Mouse (Mus musculus): Measurements from ENCODE around the gene Slmap. TPM values are rescaled to one million over a fixed set of nuclear protein-coding genes. Genes with fewer than 3 reads are reported as not detected.
A peak's percentile ranks its signal among the peaks of the same experiment; 100 is the strongest.
"Not testable (repeated sequence)": the region's sequence is repeated elsewhere in the genome, so short reads cannot be mapped to it uniquely, and the experiment has no call there.

Gene Slmap
- polyA plus RNA-seq, 1 experiment from 2014 or later, result 10.2 TPM

DNA sequence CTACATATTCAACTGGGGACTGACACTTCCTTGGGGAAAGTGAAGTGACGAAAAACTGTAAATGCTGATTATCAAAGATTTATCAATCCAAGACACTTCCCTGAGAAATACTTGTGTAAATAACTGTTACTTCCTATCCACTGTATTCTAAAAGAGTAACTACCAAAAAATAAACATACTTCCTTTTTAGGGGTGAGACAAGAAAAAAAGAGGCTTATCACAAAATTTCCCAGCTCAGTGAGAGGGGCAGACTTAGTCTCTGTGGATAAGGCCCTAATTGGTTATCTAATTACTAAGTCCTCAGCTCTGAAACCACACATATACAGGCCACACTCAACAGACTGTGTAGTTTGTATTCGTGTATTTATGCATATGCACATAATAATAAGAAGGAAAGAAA lies 97.0 kb downstream of the Slmap start:
- Histone ChIP-seq H3K4me2 (no peak overlapping the region), H3K27ac (no peak overlapping the region), H3K4me3 (replicated peaks) (no peak overlapping the region), H3K4me1 (replicated peaks) (peaks cover 3% of the 10 kb centered on the region; the same call in 1 of the 2 replicates), H3K27me3 (no peaks in the 10 kb centered on the region), H3K9ac (no peak overlapping the region), H3K36me3 (peaks cover 16% of the 10 kb centered on the region), H3K9me3 (replicated peaks) (no peaks in the 10 kb centered on the region)
- DNase-seq (no peak), ATAC-seq (ENCODE audit: low read depth) (no peak)
- 28% methylated on average over 2 of the region's 2 CpGs for WGBS (ENCODE audit: insufficient replicate concordance)

DNA sequence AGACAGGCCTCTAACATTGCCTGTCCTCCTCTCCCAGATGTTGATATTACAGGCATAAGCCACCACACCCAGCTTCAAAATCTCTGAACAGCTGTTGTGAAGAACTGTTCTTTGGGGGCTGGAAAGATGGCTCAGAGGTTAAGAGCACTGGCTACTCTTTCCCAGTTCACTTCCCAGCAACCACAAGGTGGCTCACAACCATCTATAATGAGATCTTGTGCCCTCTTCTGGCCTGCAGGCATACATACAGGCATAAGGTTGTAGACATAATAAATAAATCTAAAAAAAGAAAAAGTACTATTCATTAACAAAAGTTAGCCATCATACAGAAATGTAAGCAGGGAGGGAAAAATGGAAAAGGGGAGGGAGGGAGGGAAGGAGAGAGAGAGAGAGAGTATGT lies 98.4 kb downstream of the Slmap start:
- H3K27me3 ChIP-seq, result no peaks in the 10 kb centered on the region
- H3K4me2 ChIP-seq, result no peak overlapping the region
- DNase-seq, result no peak
- H3K4me1 ChIP-seq (replicated peaks), result peaks cover 3% of the 10 kb centered on the region; the same call in 1 of the 2 replicates
- H3K9me3 ChIP-seq (replicated peaks), result no peaks in the 10 kb centered on the region
- H3K36me3 ChIP-seq, result peaks cover 16% of the 10 kb centered on the region
- H3K27ac ChIP-seq, result no peak overlapping the region
- H3K9ac ChIP-seq, result no peak overlapping the region
- no peak overlapping the region for H3K4me3 ChIP-seq (replicated peaks)
- ATAC-seq (ENCODE audit: low read depth), result no peak

DNA sequence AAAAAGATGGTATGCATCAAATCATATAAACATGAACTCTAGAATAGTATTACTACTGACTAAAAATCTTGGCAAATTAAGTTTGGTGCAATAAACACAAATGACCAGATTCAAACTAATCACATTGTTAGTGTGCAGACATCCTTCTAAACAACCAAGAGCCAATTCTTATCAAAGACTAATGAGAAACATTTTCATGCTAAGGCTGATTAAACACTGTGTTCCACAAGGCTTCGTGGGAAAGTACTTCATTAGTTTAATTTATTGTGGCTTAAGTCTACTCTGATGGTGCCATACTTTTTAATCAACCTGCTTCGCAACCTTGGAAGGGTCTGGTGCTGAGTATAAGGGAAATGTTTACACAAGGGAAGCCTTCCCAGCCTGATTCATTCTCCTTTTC lies 102.4 kb downstream of the Slmap start:
- no peak overlapping the region for H3K27ac ChIP-seq
- no peak overlapping the region for H3K4me3 ChIP-seq (replicated peaks)
- DNase-seq (no peak), ATAC-seq (ENCODE audit: low read depth) (no peak)
- H3K36me3 ChIP-seq, result peaks cover 27% of the 10 kb centered on the region
- no peaks in the 10 kb centered on the region for H3K4me1 ChIP-seq (replicated peaks)
- no peaks in the 10 kb centered on the region for H3K27me3 ChIP-seq
- WGBS (ENCODE audit: insufficient replicate concordance), result 73% methylated on average over 2 of the region's 2 CpGs
- no peaks in the 10 kb centered on the region for H3K9me3 ChIP-seq (replicated peaks)
- H3K9ac ChIP-seq, result no peak overlapping the region
- no peak overlapping the region for H3K4me2 ChIP-seq

DNA sequence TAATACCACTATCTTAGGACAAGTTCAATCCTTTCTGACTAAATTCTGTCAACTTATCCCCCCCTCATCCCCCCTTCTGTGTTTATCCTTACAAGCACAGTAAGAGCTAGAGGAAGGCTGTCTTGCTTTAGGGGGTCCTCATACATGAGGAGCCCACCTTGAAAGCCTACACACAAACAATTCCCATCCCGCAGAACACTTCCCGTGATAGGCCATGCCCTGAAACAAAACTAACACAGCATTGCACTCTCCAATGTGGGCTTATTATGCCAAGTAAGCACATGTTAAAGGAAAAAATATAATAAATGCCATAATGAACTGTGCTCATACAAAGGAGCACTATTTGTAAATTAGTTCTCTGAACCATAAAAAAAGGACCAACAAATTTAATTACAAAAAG lies 102.8 kb downstream of the Slmap start:
- Histone ChIP-seq H3K4me2 (no peak overlapping the region), H3K36me3 (peaks cover 27% of the 10 kb centered on the region), H3K27me3 (no peaks in the 10 kb centered on the region), H3K9me3 (replicated peaks) (no peaks in the 10 kb centered on the region), H3K4me1 (replicated peaks) (no peaks in the 10 kb centered on the region), H3K4me3 (replicated peaks) (no peak overlapping the region), H3K27ac (no peak overlapping the region), H3K9ac (no peak overlapping the region)
- 81% methylated on average over 2 of the region's 2 CpGs for WGBS (ENCODE audit: insufficient replicate concordance)
- DNase-seq, result no peak
- ATAC-seq (ENCODE audit: low read depth), result no peak

DNA sequence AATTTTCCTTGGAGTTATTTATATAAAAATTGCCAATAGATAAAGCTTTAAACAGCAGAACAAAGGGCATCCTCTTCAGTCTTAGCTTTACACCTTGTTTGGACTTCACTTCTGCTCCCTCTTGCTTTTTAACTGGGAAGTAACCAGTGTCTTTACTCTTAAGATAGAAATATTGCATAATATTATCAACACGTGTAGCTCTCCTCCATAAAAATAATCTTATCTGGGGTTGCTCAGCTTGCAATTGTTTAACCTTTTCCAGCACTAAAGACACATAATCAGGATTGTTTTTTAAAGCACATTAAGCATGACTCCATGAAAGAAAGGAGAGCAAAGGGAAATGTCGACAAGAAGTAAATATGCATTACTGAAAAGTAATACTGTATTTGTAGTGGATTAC lies 114.5 kb downstream of the Slmap start:
- no peaks in the 10 kb centered on the region for H3K9me3 ChIP-seq (replicated peaks)
- no peaks in the 10 kb centered on the region for H3K4me1 ChIP-seq (replicated peaks)
- no peaks in the 10 kb centered on the region for H3K27me3 ChIP-seq
- no peak overlapping the region for H3K4me3 ChIP-seq (replicated peaks)
- H3K27ac ChIP-seq, result no peak overlapping the region
- peaks cover 53% of the 10 kb centered on the region for H3K36me3 ChIP-seq
- DNase-seq, result no peak
- no peak overlapping the region for H3K4me2 ChIP-seq
- no peak for ATAC-seq (ENCODE audit: low read depth)
- 49% methylated on average over 2 of the region's 2 CpGs for WGBS (ENCODE audit: insufficient replicate concordance)
- no peak overlapping the region for H3K9ac ChIP-seq

DNA sequence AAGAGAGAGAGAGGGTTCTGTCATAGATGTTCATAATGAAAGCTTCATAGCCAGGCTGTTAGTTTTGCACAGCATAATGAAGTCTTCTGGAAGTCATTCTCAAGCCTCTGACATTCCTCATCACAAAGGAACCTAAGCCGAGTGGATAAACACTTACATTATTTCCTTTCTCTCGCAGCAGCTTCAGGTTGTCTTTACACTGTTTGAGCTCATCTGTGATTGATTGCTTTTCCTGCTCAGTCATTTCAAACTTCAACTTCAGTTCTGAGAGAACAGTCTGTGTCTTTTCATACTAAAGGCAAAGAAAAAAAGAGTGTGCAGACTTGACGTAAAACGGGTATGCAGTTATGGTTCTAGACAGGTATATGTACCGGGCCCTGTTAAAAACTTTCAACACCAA lies 116.8 kb downstream of the Slmap start:
- H3K36me3 ChIP-seq, result peaks cover 53% of the 10 kb centered on the region
- no peak overlapping the region for H3K4me2 ChIP-seq
- no peak overlapping the region for H3K9ac ChIP-seq
- H3K4me3 ChIP-seq (replicated peaks), result no peak overlapping the region
- no peak for ATAC-seq (ENCODE audit: low read depth)
- no peaks in the 10 kb centered on the region for H3K27me3 ChIP-seq
- H3K9me3 ChIP-seq (replicated peaks), result no peaks in the 10 kb centered on the region
- DNase-seq, result no peak
- no peak overlapping the region for H3K27ac ChIP-seq
- WGBS (ENCODE audit: insufficient replicate concordance), result 86% methylated on average over 5 of the region's 5 CpGs
- H3K4me1 ChIP-seq (replicated peaks), result no peaks in the 10 kb centered on the region

DNA sequence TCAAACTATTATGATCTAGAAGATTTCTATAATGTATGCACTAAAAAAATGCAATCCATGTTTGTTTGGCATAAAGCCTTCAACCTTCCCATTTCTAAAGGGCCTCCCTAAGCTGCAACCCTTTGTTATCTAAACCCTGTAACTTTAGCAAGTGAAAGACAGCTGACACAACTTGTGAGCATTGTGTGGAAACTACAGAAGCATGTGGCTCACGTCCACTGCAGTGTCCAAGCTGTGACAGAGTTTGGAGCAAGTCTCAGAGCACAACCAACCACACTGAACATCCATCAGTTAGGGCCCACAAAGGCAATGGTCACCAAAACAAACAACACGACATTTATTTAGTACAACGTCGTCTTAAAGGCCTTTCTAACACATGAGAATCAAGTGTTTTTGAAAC lies 117.6 kb downstream of the Slmap start:
- Histone ChIP-seq H3K36me3 (peaks cover 45% of the 10 kb centered on the region), H3K27me3 (no peaks in the 10 kb centered on the region), H3K9ac (no peak overlapping the region), H3K9me3 (replicated peaks) (no peaks in the 10 kb centered on the region), H3K4me2 (no peak overlapping the region), H3K4me3 (replicated peaks) (no peak overlapping the region), H3K27ac (no peak overlapping the region), H3K4me1 (replicated peaks) (no peaks in the 10 kb centered on the region)
- 77% methylated on average over 4 of the region's 4 CpGs for WGBS (ENCODE audit: insufficient replicate concordance)
- DNase-seq, result no peak
- no peak for ATAC-seq (ENCODE audit: low read depth)

DNA sequence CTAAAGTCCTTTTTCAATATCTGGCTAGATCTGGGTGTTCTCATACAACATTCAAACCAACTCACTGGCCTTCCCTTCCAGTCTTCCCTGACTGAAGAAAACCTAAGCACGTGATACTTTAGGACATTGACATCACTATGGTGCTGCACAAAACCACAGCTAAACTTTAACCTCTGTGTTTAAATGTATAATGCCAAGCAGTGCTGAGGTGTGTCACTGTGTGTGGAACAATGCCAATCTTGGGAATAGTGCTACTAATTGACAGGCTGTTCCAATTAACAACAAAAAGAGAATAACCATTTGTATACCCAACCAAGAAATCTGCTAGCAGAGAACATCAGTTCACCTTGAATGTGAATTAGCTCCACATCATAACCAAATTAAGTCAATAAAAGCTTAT lies 121.2 kb downstream of the Slmap start:
- Histone ChIP-seq H3K27ac (no peak overlapping the region), H3K4me3 (replicated peaks) (no peak overlapping the region), H3K4me1 (replicated peaks) (no peaks in the 10 kb centered on the region), H3K36me3 (peaks cover 30% of the 10 kb centered on the region), H3K9ac (no peak overlapping the region), H3K27me3 (no peaks in the 10 kb centered on the region), H3K9me3 (replicated peaks) (no peaks in the 10 kb centered on the region), H3K4me2 (no peak overlapping the region)
- DNase-seq (no peak), ATAC-seq (ENCODE audit: low read depth) (no peak)
- 84% methylated on average over 1 of the region's 1 CpGs for WGBS (ENCODE audit: insufficient replicate concordance)

DNA sequence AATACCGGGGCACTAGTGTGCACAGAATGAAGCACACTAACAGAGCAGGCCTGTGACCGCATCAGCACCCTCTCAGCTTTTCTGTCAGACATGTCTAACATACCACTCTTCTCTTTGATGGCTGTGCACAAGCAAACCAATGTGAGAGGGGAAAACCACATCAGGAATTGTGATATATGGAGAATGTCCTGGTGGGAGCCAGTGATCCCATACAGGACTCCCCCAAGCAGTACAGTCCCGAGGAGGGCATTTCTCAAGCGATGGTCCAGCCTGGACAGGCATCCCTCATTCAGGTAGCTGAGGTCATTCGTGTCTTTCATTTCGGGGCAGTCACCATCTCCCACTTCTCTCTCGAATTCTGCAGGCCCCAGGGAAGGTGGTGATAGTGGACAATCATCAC lies 128.0 kb downstream of the Slmap start:
- Histone ChIP-seq H3K9me3 (replicated peaks) (no peaks in the 10 kb centered on the region), H3K4me1 (replicated peaks) (no peaks in the 10 kb centered on the region), H3K36me3 (0 out of 2 replicates have a peak, but pooled peaks cover 2% of the 10 kb centered on the region), H3K27ac (no peak overlapping the region), H3K27me3 (no peaks in the 10 kb centered on the region), H3K4me2 (no peak overlapping the region), H3K4me3 (replicated peaks) (no peak overlapping the region), H3K9ac (no peak overlapping the region)
- DNase-seq (no peak), ATAC-seq (ENCODE audit: low read depth) (no peak)
- WGBS (ENCODE audit: insufficient replicate concordance), result 84% methylated on average over 7 of the region's 7 CpGs

DNA sequence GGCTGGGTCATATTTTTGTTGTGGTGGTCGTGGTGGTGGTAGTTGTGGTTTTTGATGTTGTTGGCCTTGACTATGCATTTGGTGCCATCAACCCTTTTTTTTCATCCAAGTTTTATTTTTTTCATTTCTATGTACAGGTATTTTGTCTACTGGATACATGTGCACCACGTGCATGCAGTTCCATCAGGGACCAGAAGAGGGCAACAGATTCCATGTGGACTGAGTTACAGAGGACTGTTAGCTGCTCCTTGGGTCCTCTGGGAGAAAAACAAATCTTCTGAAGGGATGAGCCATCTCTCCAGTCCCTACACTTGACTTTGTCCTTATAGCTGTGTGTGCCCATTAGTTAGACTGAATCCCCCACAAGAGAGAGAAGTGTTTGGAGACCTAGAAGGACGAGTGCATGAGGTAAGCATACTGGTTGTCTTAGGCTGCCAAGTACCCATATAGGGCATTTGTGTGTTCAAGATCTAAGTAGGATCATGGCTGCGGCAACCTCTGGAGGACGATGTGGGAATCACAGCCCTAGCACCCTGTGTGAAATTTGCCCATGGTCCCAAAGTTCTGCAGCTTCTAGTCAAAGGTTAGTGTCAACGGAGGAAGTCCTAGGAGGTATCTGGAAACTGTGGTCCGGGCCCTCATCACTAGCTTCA lies 136.1 kb downstream of the Slmap start:
- no peak overlapping the region for H3K4me2 ChIP-seq

DNA sequence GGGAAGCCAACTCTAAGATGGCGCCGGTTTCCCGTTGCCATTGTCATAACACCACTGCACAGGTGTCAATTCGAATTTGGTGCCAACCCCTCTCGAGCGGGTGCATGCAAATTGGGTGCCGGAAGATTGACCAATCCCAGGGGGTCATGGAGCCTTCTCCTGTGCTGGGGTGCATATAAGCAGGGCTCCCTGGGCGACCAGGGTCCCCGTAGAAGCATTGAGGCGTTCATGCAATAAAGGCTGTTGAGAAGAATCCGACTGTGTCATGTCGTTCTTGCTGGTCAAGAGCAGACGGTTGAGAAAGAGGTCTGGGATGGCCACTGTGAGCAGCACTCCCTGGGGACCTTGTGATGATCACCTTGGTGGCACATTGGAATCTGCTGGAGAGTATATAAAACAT lies 142.9 kb downstream of the Slmap start:
- Histone ChIP-seq H3K4me1 (replicated peaks) (peaks cover 3% of the 10 kb centered on the region; the same call in 1 of the 2 replicates), H3K36me3 (0 out of 2 replicates have a peak, but pooled peaks cover 5% of the 10 kb centered on the region), H3K9ac (no peak overlapping the region), H3K4me2 (no peak overlapping the region), H3K9me3 (replicated peaks) (no peaks in the 10 kb centered on the region; the same call in 1 of the 2 replicates), H3K27me3 (no peaks in the 10 kb centered on the region), H3K4me3 (replicated peaks) (no peak overlapping the region), H3K27ac (no peak overlapping the region)
- 75% methylated on average over 13 of the region's 13 CpGs for WGBS (ENCODE audit: insufficient replicate concordance)
- DNase-seq (no peak), ATAC-seq (ENCODE audit: low read depth) (no peak)

More for the DNA sequence above, 136.1 kb downstream of the Slmap start:
- H3K4me1 ChIP-seq (replicated peaks), result no peaks in the 10 kb centered on the region
- DNase-seq (peak; percentile 3), ATAC-seq (ENCODE audit: low read depth) (no peak)
- no peak overlapping the region for H3K4me3 ChIP-seq (replicated peaks)
- no peak overlapping the region for H3K9ac ChIP-seq
- no peaks in the 10 kb centered on the region for H3K27me3 ChIP-seq
- peaks cover 5% of the 10 kb centered on the region; the same call in 1 of the 2 replicates for H3K36me3 ChIP-seq
- 71% methylated on average over 7 of the region's 7 CpGs for WGBS (ENCODE audit: insufficient replicate concordance)
- peaks cover 5% of the 10 kb centered on the region; the same call in 1 of the 2 replicates for H3K9me3 ChIP-seq (replicated peaks)
- no peak overlapping the region for H3K27ac ChIP-seq

DNA sequence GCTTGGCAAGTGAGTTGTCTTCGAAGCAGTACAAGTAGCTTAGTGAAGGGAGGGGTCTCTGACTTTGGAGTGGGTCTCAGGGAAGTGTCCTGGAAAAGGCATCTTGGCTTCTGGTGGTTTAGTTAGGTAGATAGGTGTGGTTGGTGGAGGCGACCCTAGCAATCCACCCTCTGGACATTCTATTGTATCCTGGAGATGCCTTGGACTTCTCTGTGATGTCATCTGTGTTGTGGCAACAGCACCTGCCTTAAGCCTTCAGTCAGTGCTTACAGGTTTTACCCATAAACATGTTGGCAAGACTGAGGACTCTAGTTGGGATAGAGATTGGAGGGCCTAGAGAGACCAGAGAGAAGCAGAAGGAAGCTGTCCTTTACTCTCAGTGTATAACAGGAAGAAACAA lies 145.8 kb downstream of the Slmap start:
- not testable (repeated sequence) for H3K9ac ChIP-seq; H3K36me3 ChIP-seq; H3K27me3 ChIP-seq; H3K4me3 ChIP-seq (replicated peaks); H3K27ac ChIP-seq; H3K4me1 ChIP-seq (replicated peaks); DNase-seq; H3K4me2 ChIP-seq; H3K9me3 ChIP-seq (replicated peaks); ATAC-seq (ENCODE audit: low read depth)
- 58% methylated on average over 2 of the region's 2 CpGs for WGBS (ENCODE audit: insufficient replicate concordance)
